Mouse (Mus musculus) bone marrow macrophage, adult 2 months (primary cell): Measurements from ENCODE around the gene Csnk1e.

Source experiments
- CTCF ChIP-seq: IDR thresholded peaks from 2 replicates; pipeline ENCODE4 v1.5.1; 2012; ENCODE audit warnings: low read depth, mild to moderate bottlenecking, low read length, moderate library complexity
- POLR2A ChIP-seq: IDR thresholded peaks from 2 replicates; pipeline ENCODE4 v1.6.1; 2012; ENCODE audit warnings: mild to moderate bottlenecking, low read depth, low read length, borderline replicate concordance

GRCm38 (mm10) chr15:79504707-79505452, 49.5 kb upstream of the Csnk1e start, which contains the start of gene Kcnj4:
- TF ChIP-seq CTCF (no peak), POLR2A (no peak)
